Mouse (Mus musculus) spleen, adult 2 months (tissue): ENCODE results near the gene Ubap2l.

Experiments
- CTCF ChIP-seq: fragments of 200-500 bp; IDR thresholded peaks from 2 replicates; pipeline ENCODE4 v1.5.1; 2011; ENCODE audit warnings: mild to moderate bottlenecking, inconsistent platforms; ENCODE audit not compliant: insufficient read depth, insufficient read length, insufficient replicate concordance; ENCODE audit errors: extremely low read depth
- POLR2A ChIP-seq: fragments of 200-500 bp; IDR thresholded peaks from 2 replicates; pipeline ENCODE4 v1.6.1; 2011; ENCODE audit warnings: low read depth, low read length, inconsistent platforms

DNA sequence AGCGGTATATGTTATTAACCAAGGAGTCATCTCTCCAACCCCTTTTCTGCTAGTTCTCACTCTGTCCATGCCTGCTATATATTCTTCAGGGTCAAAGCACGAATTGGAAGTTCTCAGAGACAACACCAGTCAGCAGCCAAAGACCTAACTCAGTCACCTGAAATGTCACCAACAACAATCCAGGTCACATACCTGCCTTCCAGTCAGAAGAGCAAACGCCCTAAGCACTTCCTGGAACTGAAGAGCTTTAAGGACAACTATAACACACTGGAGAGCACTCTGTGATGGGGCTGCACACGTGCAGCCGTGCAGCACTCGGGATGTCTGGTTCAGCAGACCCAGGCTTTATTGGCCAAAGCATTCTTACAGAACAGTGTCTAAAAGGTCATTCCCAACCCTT lies 9.1 kb upstream of the Ubap2l start:
- no peak for TF ChIP-seq CTCF
- TF ChIP-seq POLR2A = no peak
